Mouse (Mus musculus): Measurements from ENCODE around the gene Lce3d.

DNA sequence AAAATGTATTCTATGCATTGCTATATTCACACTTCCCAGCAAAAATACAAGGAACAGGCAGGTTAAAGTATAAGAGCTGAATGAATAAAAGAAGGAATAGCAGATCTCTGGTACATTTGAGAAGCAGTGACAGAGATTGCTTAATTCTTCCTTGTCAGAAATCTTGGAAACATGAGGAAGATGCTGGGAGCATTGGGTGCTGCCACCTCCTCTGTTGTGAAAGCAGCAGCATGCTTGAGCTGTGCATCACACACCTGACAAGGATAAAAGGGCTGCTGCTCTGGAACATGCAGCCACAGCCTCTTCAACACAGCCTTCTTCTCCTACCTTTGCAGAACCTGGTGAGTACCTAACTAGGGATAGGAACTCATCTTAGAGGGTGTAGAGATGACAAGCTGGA lies 34.7 kb downstream of the Lce3d start, which contains the start of gene Lce3f:
- TF ChIP-seq GATA1 (IDR thresholded peaks at IDR 0.05; ENCODE audit: borderline replicate concordance, low read length) (no peak), FLI1 (IDR thresholded peaks at IDR 0.05; ENCODE audit: low read length) (no peak)
